Mouse (Mus musculus) large intestine, adult 2 months (tissue): ENCODE measurements around the gene Nfe2l3. TPM values are rescaled to one million over a fixed set of nuclear protein-coding genes. Genes with fewer than 3 reads are reported as not detected.
"Not testable (repeated sequence)": the region's sequence is repeated elsewhere in the genome, so short reads cannot be mapped to it uniquely, and the experiment has no call there.

ENCODE experiments used
- DNase-seq: peaks from one replicate; pipeline ENCODE4 v3.0.0-alpha.2; 2012; ENCODE audit warnings: low read depth, low spot score
- WGBS: fragments of 180-500 bp; shearing (Covaris S2); methylation state at CpG from one replicate; pipeline ENCODE4 v1.1.7; 2018; 5-methylcytosine and 5-hydroxymethylcytosine counted together
- polyA plus RNA-seq: library from polyadenylated mRNA; depleted of rRNA; stranded (reverse); fragments of >200 nt; gene quantifications from 2 replicates; pipeline ENCODE4 v1.2.3, GENCODE M21; 2012; rRNA removed

Gene Nfe2l3
- polyA plus RNA-seq, 1 experiment: 0.15 TPM

- 85% methylated on average over 4 of the region's 4 CpGs for WGBS
- DNase-seq: no peak
Observed at GRCm38 (mm10) chr6:51479136-51479731, 46.8 kb downstream of the Nfe2l3 start.

DNA sequence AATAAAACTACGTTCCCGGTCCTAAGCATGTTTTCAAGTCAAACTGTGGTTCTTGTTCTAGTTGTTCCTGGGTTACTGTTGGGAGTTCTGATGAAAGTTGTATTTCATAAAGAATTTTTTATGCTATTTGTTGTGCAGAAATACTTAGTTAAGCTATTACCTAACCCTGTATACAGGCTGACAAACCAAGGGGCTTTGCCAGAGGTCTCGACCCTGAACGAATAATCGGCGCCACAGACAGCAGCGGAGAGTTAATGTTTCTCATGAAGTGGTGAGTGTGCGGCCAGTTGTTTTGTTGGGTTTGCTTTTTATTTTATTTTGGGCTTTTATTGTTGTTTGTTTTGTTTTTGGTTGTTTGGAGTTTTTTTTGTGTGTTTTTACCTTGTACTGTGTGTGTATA lies 49.1 kb downstream of the Nfe2l3 start:
- WGBS: 84% methylated on average over 8 of the region's 8 CpGs
- no peak for DNase-seq

DNA sequence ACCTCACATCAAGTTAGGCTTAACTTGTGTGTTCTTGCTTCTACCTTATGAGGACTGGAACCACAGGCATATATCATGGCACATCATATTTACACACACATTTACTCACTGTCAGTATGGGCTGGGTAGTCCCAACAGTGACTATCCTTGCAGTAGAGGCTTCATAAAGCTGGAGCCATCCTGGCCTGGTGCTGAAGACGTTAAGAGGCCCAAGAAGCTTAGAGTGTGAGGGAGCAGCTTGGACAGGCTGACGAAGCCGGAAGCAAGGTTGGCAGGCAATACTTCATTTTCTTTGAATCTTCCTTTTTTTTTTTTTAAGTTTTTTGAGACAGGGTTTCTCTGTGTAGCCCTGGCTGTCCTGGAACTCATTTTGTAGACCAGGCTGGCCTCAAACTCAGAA lies 51.4 kb downstream of the Nfe2l3 start:
- 96% methylated on average over 3 of the region's 3 CpGs for WGBS
- DNase-seq: no peak

- 90% methylated on average over 8 of the region's 8 CpGs for WGBS
- DNase-seq: not testable (repeated sequence)
Observed at GRCm38 (mm10) chr6:51484556-51484955, 52.1 kb downstream of the Nfe2l3 start.

GRCm38 (mm10) chr6:51485646-51486045 lies 53.2 kb downstream of the Nfe2l3 start:
- no peak for DNase-seq
- 61% methylated on average over 2 of the region's 2 CpGs for WGBS

GRCm38 (mm10) chr6:51486076-51486710 lies 53.7 kb downstream of the Nfe2l3 start:
- DNase-seq: no peak
- 61% methylated on average over 7 of the region's 7 CpGs for WGBS

DNA sequence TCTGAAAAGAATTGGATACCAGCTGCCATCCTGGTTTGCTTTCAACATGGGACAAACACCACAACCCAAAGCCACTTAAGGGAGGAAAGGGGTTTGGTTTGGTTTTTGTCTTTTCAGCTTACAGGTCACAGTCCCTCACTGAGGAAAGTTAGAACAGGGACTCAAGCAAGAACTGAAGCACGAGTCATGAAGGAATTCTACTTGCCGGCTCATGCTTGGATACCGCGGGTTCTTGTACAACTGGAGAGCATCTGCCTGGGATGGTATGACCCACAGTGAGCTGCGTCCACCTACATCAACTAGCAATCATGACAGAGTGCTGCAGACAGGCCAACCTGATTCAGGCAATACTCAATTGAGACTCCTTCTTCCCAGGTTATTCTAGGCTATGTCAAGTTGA lies 54.3 kb downstream of the Nfe2l3 start:
- DNase-seq: no peak
- 90% methylated on average over 5 of the region's 5 CpGs for WGBS

DNA sequence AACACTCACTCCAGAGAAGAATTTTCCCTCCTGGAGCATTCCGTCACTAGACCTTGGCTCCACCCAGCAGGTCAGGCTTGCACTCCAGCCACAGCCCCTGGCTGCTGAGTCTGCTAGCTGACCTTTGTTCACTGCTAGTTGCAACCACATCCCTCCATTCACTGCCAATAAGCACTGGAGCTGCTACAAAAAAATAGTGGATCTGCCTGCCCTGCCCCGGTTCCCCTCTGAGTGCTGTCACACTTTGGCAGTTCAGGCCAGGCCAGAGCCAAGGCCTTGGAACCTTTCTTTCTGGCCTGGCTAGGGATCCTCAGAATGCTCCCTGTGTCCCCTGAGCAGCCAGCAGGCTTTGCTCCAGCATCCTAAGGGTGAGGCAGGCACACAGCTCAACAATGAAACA lies 57.3 kb downstream of the Nfe2l3 start:
- WGBS: 20% methylated on average over 2 of the region's 2 CpGs
- no peak for DNase-seq

DNA sequence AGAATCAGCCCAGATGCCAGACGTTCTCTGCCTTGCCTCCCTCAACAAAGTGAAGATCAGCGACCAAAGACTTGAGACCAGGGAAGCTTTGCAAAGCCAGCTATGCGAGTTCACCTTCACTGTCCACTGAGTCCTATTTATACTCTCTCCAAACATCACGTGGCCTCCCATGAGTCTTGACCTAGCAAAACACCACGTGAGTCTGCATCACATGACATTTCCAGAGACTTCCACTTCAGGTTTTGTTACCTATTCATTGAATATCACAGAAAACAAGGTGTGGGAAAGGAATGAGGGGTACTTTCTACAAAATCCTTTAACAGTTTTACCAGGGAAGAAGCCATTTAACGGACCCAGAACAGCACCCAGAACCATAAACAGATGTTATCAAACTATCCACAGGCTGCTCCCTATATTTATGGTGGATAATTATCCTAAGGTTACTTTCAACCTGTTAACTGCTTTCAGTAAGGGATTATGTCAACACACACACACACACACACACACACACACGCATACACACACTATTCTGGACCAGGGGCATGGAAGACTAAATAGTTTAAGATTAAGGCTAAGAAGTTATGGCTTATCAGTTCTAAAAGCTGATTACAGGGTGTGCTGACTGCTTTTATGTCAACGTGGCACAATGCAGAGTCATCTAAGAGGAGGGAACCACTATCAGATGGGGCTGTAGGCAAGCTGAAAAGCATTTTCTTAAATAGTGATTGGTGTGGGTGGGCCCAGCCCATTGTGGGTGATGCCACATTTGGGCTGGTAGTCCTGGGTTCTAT lies 65.0 kb downstream of the Nfe2l3 start:
- DNase-seq: peak; percentile 8
- 28% methylated on average over 8 of the region's 8 CpGs for WGBS

DNA sequence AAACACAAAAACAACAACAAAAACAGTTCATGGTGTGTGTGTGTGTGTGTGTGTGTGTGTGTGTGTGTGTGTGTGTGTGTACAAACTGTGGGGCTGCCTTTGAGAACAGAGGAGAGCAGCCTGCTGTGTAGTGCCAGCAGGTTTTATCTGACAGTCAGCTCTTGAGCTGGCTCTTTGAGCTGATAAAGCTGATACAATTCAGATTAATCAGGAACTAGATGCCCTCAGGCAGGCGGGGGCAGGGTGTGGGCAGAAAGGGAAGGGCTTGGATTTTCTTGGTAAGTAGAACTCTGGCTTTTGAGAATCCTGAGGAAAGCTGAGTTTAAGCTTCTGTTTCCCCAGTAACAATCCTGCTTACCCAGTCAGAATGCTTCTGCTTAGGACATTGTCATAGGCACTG lies 73.2 kb downstream of the Nfe2l3 start:
- WGBS: 52% methylated on average over 1 of the region's 1 CpGs
- DNase-seq: no peak

DNA sequence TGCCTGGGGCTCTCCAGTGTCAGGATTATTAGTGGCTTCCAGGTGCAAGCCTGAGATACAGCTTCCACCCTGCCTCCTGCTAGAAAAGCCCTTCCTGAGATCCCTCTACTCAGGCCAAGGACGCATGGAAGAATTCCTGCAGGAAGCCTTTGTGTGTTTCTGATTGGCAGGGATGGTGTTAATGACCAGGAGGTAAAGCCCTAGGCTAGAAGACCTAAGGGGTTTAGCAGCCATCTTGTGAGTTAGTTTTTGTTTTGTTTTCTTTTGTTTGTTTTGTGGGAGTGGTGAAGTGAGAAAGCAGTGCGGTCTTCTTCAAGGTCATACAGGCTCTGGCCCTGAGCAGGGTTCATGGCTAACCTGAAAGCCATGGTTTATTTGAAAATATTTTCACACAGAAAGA lies 75.1 kb downstream of the Nfe2l3 start:
- no peak for DNase-seq
- WGBS: 67% methylated on average over 2 of the region's 2 CpGs

Other genes with a start within 250 kb of the Nfe2l3 start
- gene Hnrnpa2b1, start 37.2 kb downstream of the Nfe2l3 start, polyA plus RNA-seq: 74.2 and 96.4 TPM in 2 replicates
- gene Cbx3, start 37.7 kb downstream of the Nfe2l3 start, polyA plus RNA-seq: 6.8 and 7.4 TPM in 2 replicates
- 1.5 and 2.2 TPM in 2 replicates for gene Snx10, start 91.2 kb downstream of the Nfe2l3 start, polyA plus RNA-seq